Mouse (Mus musculus): ENCODE data around the gene 1520401A03Rik.

Gene 1520401A03Rik

DNA sequence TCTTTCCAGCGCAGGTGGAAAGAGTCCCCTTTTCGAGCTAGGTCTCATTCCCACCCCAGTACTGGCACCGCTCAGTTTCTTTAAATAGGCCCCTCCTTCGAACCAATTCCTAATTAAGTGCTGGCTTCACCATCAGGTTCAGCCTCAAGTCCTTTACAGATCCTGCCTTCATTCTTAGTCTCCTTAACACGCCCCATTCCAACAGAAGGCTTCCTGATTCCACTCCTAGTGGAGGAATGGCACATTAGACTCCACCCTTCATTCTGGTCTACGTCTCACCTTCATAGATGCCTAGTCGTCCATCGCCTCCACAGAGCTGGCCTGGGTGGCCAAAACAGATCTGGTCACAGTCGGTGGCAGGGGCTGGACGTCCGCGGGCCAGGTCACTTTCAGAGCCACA lies 20.4 kb upstream of the 1520401A03Rik start:
- no peak for DNase-seq (ENCODE audit: low read depth)

- no peak for DNase-seq (ENCODE audit: low read depth)
These were observed 19.7 kb upstream of the 1520401A03Rik start for GRCm38 (mm10) chr17:23742210-23742793.

DNA sequence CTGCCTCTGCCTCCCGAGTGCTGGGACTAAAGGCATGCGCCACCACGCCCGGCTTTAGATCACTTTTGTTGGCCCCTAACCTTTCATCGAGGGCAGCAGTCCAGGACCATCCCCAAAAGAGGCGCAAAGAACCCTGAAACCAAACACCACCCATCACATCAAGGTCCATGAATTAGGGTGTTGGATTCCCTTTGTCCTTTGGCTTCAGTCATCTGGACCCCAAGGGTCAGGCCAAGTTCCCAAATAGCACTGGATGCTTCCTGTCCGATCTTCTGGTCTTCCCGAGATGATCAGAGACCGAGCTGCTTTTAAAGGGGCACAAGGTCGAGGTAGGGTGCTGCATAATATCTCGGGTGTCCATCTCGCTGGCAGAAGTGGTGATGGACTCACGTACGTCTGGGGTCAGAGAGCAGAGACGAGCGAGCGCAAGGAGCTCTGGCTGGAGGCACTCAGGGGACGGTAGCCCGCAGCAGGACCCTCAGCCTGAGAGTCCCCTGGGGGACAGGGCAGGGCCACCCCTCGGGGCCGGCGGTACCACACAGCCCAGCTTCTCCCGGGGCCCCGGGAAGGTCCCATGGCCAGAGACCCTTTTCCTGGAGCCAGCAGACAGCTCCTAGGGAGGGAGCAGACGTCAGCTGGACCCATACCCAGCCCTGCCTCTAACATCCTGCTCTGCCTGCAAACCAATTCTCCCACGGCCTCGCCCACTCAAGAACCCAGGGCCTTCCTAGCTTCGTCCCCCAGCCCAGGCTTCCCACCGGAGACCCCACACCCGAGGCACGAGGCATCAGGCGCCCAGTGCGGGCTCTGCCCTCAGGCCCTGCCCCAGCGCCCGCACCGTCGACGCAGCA lies 19.0 kb upstream of the 1520401A03Rik start:
- DNase-seq (ENCODE audit: low read depth) = no peak

DNA sequence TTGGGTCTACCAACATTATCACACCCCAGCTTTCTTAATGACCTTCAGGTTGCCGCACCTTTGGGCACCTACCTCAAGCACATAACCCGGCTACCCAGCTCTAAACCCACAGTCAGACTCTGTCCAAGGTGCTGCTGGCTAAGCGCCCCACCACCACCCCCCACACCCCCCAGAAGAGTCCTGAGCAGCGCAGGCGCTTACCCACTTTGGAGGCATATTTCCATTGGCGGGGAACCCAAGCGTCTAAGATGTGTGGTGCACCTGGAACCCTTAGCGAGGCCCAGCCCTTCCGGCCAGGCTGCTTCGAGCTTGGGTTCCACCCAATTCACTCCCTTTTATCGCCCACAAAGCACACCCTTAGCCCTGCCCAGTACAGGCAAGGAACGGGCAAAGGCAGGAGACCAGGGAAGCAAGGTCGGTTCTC lies 18.0 kb upstream of the 1520401A03Rik start, which contains the start of gene Paqr4:
TSS of gene Paqr4 (minus strand) at position 270 of the 424 bp plus-strand sequence.
- no peak for DNase-seq (ENCODE audit: low read depth)

- peak; percentile 86 for DNase-seq (ENCODE audit: low read depth)
These were observed 17.6 kb upstream of the 1520401A03Rik start for GRCm38 (mm10) chr17:23740136-23740584.

DNA sequence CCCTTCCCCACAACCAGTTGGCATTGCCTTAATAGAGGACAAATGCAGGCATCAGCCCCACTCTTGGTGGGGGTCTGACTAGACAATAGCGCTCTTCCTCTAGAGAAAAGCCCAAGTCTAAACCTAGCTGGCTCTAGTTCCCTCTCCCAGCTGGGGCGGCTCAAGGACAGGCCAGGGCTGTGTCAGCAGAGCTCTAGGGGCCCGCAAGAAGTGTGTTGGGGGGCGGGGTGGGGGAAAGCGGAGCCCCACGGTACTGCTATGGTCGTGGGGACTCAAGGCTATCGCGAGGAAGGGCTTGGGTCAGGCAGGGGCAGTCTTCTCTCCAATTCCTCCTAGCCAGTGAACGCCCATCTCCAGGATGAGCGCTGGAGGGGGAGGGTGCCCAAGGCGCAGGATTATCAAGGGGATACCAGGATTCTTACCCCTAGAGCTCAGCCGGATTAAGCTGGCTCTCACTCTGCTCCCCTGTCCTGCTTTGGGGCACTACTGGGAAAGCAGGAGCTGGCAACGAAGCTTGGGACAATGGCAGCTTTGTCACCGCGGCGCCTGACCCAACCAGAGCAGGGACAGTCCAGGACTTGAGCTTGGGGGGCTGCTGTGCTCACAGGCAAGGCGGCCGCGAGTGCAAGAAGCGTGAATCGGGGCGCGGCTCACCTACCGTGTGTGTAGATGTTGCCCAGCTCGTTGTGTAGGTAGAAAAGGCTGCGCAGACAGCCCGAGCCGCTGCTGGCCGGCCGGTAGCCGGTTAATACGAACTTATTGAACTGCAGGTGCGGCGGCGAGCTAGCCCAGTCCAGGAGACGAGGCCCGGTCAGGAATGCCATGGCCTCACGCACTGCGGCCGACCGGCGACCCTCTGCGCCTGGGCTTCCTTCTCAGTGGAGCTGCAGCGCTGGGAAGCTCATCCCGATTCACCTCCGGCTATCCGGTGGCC lies 16.9 kb upstream of the 1520401A03Rik start:
- no peak for DNase-seq (ENCODE audit: low read depth)

GRCm38 (mm10) chr17:23738836-23739201 lies 16.2 kb upstream of the 1520401A03Rik start:
- DNase-seq (ENCODE audit: low read depth) = no peak

- DNase-seq (ENCODE audit: low read depth) = peak; percentile 40
These were observed 15.2 kb upstream of the 1520401A03Rik start for GRCm38 (mm10) chr17:23737493-23738445.

GRCm38 (mm10) chr17:23734341-23734740 lies 11.8 kb upstream of the 1520401A03Rik start:
- DNase-seq (ENCODE audit: low read depth) = no peak

- no peak for DNase-seq (ENCODE audit: low read depth)
These were observed 7.9 kb upstream of the 1520401A03Rik start for GRCm38 (mm10) chr17:23730441-23730840.

DNA sequence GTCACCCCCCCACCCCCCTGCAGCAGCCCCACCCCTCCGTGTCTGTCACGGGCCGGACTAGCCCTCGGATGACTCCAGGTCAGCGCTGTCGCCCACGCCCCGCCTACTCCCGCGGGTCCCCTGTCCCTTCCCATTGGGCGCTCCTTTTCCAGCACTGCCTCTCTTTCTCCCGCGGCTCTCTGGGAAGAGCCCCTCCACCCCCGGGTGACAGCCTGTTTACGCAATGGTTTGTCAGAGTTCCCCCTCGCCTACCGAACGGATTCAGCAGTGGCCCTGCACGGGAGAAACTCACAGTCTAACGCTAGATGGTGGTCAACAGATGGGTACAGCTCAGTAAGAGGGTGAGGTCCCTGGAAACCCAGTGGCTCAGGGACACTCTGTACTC lies 4.2 kb upstream of the 1520401A03Rik start:
- peak; percentile 95 for DNase-seq (ENCODE audit: low read depth)

DNA sequence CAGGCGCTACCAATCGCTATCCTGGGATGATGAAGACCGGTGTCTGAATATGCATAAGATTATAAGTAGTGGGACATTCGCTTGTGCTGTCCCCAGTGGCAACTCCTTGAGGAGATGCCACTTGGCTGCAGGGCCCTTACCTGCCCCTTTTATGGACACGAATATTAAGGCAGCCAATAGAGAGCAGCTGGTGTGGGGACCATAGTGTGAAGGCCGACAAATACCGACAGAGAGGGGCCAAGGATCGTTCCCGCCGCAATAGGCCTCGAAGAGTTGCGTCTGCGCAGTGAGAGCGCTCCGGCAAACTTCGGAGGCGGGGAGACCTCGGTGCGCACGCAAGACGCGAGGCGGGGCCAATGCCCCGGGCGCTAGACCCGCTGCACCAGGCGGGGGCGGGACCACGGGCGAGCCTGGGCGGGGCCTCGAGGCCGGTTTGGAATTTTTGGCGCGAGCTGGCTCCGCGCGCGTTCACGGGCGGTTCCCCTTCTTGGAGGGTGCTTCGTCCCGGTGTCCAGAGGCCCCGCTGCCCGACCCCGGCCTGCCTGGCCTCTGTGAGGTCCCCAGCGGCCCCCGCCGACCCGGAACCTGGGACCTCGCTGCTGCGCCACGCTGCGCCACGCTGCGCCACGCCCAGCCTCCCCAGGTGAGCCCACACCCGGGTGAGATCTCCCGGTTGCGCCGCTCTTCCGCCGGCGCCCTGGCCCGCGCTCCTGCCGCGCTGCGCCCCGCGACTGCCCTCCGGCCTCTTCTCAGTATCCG lies 3.6 kb upstream of the 1520401A03Rik start, which contains the start of gene Pkmyt1:
TSS of gene Pkmyt1 (plus strand) at position 338 of the 759 bp plus-strand sequence.
- DNase-seq (ENCODE audit: low read depth) = peak; percentile 94

- DNase-seq (ENCODE audit: low read depth) = peak; percentile 70
These were observed 2.9 kb upstream of the 1520401A03Rik start for GRCm38 (mm10) chr17:23725477-23725876.

GRCm38 (mm10) chr17:23721886-23722285 lies 697 bp downstream of the 1520401A03Rik start:
- no peak for DNase-seq (ENCODE audit: low read depth)

- DNase-seq (ENCODE audit: low read depth) = no peak
These were observed 3.1 kb downstream of the 1520401A03Rik start for GRCm38 (mm10) chr17:23719455-23719854.

DNA sequence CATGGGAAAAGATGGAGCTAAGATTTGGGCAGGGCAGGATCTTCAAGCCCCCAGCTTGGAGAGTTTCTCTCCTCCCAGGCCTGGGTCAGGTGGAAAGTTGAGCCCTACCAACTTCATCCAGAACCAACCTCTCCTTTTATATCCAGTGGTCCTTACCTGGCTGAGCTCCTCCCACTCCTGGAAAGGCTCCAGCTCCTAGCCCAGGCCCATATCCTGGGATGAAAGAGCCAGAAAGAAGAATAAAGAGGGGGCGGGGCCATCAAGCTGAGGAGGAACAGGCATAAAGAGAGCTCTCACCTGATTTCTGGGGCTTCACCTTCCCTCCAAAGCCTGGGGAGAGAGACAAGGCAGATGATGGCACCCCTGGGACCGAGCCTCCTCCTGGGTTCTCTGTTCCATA lies 5.6 kb downstream of the 1520401A03Rik start:
- no peak for DNase-seq (ENCODE audit: low read depth)

DNA sequence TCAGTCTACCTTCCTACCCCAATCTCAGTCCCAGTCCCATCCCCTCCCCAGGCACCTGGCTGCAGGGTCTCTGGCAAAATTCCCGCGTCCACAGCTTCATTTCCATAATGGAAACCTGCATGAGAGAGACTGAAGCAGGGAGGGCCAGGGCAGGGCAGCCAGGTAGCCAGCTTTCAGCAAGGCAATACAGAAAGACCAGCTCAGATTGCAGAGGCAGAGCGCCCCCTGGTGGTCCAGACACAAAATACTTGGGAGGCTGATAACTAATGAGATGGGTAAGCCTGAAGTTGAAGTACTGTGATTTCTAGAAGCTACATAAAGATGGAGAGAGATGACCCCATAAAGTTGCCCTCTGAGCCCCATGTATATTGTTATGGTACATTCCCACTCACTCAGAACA lies 16.4 kb downstream of the 1520401A03Rik start:
- DNase-seq (ENCODE audit: low read depth) = peak; percentile 75

DNA sequence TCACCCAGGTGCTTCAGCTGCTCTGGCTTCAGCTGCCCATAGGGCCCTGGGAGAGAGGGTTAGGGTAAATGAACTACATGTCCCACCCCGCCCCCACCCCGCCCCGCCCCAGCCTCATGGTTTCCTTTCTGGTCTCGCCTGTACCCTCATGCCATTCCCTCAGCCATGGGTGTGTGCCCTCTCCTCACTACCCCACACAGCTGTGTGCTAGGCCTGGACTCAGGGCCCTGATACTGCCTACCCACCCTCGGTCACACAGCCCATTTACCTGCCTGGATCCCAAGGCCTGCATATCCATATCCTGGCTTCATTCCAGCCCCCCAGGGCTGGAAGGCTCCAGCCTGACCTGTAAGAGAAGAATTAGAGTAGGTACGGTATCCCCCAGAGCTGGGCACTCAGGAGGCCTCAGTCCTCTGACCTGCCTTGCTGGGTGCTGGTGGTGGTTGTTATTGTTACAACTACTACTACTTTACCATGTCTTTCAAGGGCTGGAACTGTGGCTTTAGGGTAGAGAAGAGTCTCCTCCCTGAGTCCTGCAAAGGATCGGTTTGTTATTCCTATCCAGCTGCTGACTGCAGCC lies 17.0 kb downstream of the 1520401A03Rik start:
- no peak for DNase-seq (ENCODE audit: low read depth)

GRCm38 (mm10) chr17:23704741-23705140 lies 17.8 kb downstream of the 1520401A03Rik start:
- DNase-seq (ENCODE audit: low read depth) = no peak

GRCm38 (mm10) chr17:23703301-23703700 lies 19.3 kb downstream of the 1520401A03Rik start:
- no peak for DNase-seq (ENCODE audit: low read depth)
